Mouse (Mus musculus) limb, embryonic 14.5 days (tissue): ENCODE data around the gene Dhrs1. TPM values are rescaled to one million over a fixed set of nuclear protein-coding genes. Genes with fewer than 3 reads are reported as not detected.

Source experiments
- ATAC-seq: fragments of 200-750 bp; cut with Nextera tagmentation; 2 replicates; pipeline ENCODE4 v1.8.0; 2017; ENCODE audit warnings: low read depth, moderate number of reproducible peaks, moderate TSS enrichment; ENCODE audit not compliant: low FRiP score
- DNase-seq: peaks from one replicate; pipeline ENCODE4 v3.0.0-alpha.2; 2015; ENCODE audit warnings: low spot score
- H3K27ac ChIP-seq: fragments of 300-500 bp; sonication (generic); replicated peaks from 2 replicates; pipeline ENCODE4 v1.5.1; 2014; ENCODE audit warnings: low read depth, mild to moderate bottlenecking, low read length, moderate library complexity, mixed read lengths
- H3K27me3 ChIP-seq: fragments of 300-500 bp; sonication (generic); 2 replicates; pipeline ENCODE4 v1.6.1; 2014; ENCODE audit warnings: low read length, mixed read lengths; ENCODE audit not compliant: control insufficient read depth, insufficient read depth
- H3K36me3 ChIP-seq: fragments of 300-500 bp; sonication (generic); 2 replicates; pipeline ENCODE4 v1.6.1; 2014; ENCODE audit warnings: mild to moderate bottlenecking, low read length, moderate library complexity, mixed read lengths; ENCODE audit not compliant: control insufficient read depth, insufficient read depth
- H3K4me1 ChIP-seq: fragments of 300-500 bp; sonication (generic); 2 replicates; pipeline ENCODE4 v1.6.1; 2014; ENCODE audit warnings: antibody characterized with exemption, low read length, mixed read lengths; ENCODE audit not compliant: control insufficient read depth, insufficient read depth
- H3K4me2 ChIP-seq: fragments of 300-500 bp; sonication (generic); replicated peaks from 2 replicates; pipeline ENCODE4 v1.6.1; 2014; ENCODE audit warnings: low read depth, mild to moderate bottlenecking, low read length, moderate library complexity; ENCODE audit not compliant: severe bottlenecking
- H3K4me3 ChIP-seq: fragments of 300-500 bp; sonication (generic); replicated peaks from 2 replicates; pipeline ENCODE4 v1.5.1; 2014; ENCODE audit warnings: low read length
- H3K9ac ChIP-seq: fragments of 300-500 bp; sonication (generic); 2 replicates; pipeline ENCODE4 v1.6.1; 2014; ENCODE audit warnings: mild to moderate bottlenecking, low read depth, low read length, moderate library complexity; ENCODE audit not compliant: severe bottlenecking
- H3K9me3 ChIP-seq: fragments of 300-500 bp; sonication (generic); 2 replicates; pipeline ENCODE4 v1.6.1; 2016; ENCODE audit warnings: low read length; ENCODE audit not compliant: control insufficient read depth
- POLR2A ChIP-seq: fragments of 200-500 bp; IDR thresholded peaks from 2 replicates; pipeline ENCODE4 v1.8.0; 2012; ENCODE audit warnings: inconsistent platforms, mild to moderate bottlenecking, moderate library complexity, borderline replicate concordance; ENCODE audit not compliant: insufficient read depth, insufficient read length; ENCODE audit errors: extremely low read depth
- WGBS: fragments of 180-500 bp; shearing (Covaris S2); extraction: QIAGEN DNeasy Blood & Tissue Kit; methylation state at CpG from one replicate; pipeline ENCODE4 v1.1.7; 2014; 5-methylcytosine and 5-hydroxymethylcytosine counted together
- polyA plus RNA-seq, 2 experiments: library from polyadenylated mRNA; depleted of rRNA in 1 of 2; stranded (reverse) in 1 of 2; unstranded in 1 of 2; fragments of >200 nt; fragmentation: Nextera tagmentation in 1 of 2; extraction: Ambion mirVana in 1 of 2; gene quantifications; 2 replicates each; pipeline versions ENCODE4 v1.2.1 to v1.2.3; 2012 to 2014

Dhrs1 gene
- polyA plus RNA-seq, 2 experiments = 82.0 to 88.3 TPM

DNA sequence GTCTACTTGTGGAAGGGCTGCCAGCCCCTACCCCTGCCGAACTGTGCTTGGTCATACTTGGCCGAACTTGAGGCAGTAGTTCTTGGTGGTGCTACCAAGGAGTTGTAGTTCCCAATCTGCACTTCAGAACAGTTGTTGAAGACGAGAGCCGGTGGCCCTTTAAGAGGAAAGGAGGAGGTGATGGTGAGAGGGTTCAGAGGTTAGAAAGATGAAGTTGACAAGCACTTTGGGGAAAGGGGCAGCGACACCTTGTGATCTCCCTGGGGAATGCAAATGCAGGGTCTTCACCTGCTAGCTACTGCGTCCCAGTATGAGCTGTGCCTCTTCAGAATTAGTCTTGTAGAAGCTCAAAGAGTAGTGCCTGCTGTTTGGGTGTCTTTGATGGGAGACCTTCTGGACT, 39.7 kb upstream of the Dhrs1 start:
- Histone ChIP-seq H3K4me2 (no peak overlapping the region), H3K4me3 (no peak overlapping the region)
- WGBS = 32% methylated on average over 6 of the region's 6 CpGs

DNA sequence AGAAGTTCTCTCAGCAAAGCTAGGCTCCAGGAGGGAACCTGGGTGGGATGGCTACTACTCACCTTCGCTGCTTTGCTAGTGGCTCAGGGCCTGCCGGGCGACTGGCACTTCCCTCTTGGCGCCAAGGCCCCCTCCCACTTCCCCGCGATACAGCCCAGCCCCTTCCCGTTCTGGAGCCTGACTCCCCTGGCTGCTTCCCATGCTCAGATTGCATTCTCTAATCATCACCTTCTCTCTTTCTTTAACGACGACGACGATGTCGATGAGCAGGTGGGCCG, 38.4 kb upstream of the Dhrs1 start, which contains the start of gene Adcy4:
Adcy4 (minus strand) TSS at position 138 of the 278 bp plus-strand sequence.
- 2% methylated on average over 13 of the region's 13 CpGs for WGBS
- peak within 1 kb of the TSS; percentile 49 for H3K4me3 ChIP-seq
- no peaks in the 10 kb centered on the region for H3K9me3 ChIP-seq
- H3K9ac ChIP-seq = peak within 1 kb of the TSS; percentile 64
- peaks cover 15% of the 10 kb centered on the region; the same call in 1 of the 2 replicates for H3K27me3 ChIP-seq
- TF ChIP-seq POLR2A = 0 out of 2 replicates have a peak, but pooled peaks have one; percentile 21
- DNase-seq (no peak), ATAC-seq (0 out of 2 replicates have a peak, but pooled peaks have one; percentile 11)
- H3K36me3 ChIP-seq = peaks cover 8% of the 10 kb centered on the region; the same call in 1 of the 2 replicates
- H3K27ac ChIP-seq = peak within 1 kb of the TSS; percentile 65
- H3K4me1 ChIP-seq = peaks cover 19% of the 10 kb centered on the region
- peak within 1 kb of the TSS; percentile 81 for H3K4me2 ChIP-seq

More for the DNA sequence above, 39.7 kb upstream of the Dhrs1 start:
- Histone ChIP-seq H3K9ac (no peak overlapping the region), H3K27me3 (peaks cover 15% of the 10 kb centered on the region; the same call in 1 of the 2 replicates), H3K36me3 (0 out of 2 replicates have a peak, but pooled peaks cover 4% of the 10 kb centered on the region), H3K27ac (no peak overlapping the region), H3K4me1 (peaks cover 19% of the 10 kb centered on the region), H3K9me3 (no peaks in the 10 kb centered on the region)
- DNase-seq (no peak), ATAC-seq (no peak)
- TF ChIP-seq POLR2A = no peak

DNA sequence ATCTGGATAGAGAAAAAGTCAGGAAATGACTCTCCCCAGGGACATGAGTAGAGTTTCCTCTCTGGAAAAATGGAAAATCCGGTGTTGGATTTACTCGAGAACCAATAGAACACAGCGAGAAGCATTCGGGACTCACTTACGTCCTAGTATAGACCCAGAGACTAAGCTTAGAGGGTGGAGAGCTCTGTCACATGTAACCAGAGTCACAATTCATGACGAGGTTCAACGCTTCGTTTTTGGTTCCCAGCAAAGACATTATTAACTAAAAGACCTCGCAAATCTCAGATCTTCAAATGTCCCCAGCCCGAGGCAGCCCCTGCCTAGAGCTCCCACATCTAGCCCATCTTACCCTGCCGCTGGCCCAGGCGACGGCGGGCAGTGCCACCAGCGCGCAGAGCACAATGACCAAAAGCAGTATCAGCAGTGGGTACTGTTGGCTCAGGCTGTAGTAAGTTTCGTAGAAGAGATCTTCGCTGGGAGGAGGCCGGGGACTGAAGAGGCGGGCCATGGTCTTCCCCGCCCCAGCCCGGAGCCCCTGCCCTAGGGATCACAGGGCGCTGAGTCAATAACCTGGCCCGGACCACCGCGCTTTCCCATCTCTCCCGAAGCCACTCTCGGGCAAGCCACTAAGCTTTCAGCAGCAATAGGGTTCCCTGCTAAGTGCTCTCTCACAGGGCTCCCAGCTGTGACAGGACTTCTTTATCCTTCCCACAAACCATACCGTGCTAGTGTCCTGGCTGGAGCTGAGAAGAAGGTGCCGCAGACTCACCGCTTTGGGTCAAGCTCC, 37.9 kb upstream of the Dhrs1 start:
- H3K9me3 ChIP-seq = no peaks in the 10 kb centered on the region
- peaks cover 13% of the 10 kb centered on the region; the same call in 1 of the 2 replicates for H3K36me3 ChIP-seq
- peak overlapping the region; percentile 81 for H3K4me2 ChIP-seq
- ATAC-seq = peak; percentile 74
- H3K27me3 ChIP-seq = peaks cover 15% of the 10 kb centered on the region; the same call in 1 of the 2 replicates
- DNase-seq = peak; percentile 93
- peak overlapping the region; percentile 65 for H3K27ac ChIP-seq
- peak overlapping the region; percentile 49 for H3K4me3 ChIP-seq
- no peak for TF ChIP-seq POLR2A
- peak overlapping the region; percentile 64 for H3K9ac ChIP-seq
- 2% methylated on average over 31 of the region's 31 CpGs for WGBS
- H3K4me1 ChIP-seq = peaks cover 19% of the 10 kb centered on the region

DNA sequence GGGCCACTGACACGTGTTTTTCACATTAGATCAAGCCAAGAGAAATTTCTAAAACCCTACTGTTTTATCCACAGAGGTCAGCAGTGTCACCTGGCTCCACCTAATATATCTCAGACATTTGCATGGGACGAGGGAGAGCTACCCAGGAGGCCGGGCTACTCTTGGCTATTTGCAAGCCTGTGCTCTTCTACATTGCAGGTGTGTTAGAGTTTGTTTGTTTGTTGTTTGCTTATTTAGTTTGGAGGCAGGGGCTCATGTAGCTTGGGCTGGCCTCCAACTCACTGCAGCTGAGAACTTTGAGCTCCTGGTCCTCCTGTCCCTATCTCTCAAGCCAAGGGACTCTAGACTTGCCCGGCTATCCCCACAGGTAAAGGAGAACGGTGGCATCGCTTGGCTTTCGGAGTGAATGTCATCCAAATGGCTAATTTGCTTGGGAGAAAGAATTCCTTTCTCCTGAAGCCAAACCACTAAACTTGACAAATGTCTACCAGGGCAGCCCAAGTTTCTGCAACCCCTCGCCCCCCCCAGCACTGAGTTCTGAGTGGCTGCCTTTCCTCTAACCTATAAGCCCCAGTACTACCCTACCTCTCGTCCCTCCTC, 37.0 kb upstream of the Dhrs1 start:
- H3K27me3 ChIP-seq = peaks cover 12% of the 10 kb centered on the region; the same call in 1 of the 2 replicates
- peaks cover 14% of the 10 kb centered on the region; the same call in 1 of the 2 replicates for H3K36me3 ChIP-seq
- peak overlapping the region; percentile 65 for H3K27ac ChIP-seq
- peak overlapping the region; percentile 45 for H3K9ac ChIP-seq
- H3K4me3 ChIP-seq = peak overlapping the region; percentile 49
- ATAC-seq = no peak
- 37% methylated on average over 9 of the region's 9 CpGs for WGBS
- H3K4me2 ChIP-seq = peak overlapping the region; percentile 81
- no peaks in the 10 kb centered on the region for H3K9me3 ChIP-seq
- DNase-seq = no peak
- H3K4me1 ChIP-seq = peaks cover 19% of the 10 kb centered on the region
- TF ChIP-seq POLR2A = no peak

DNA sequence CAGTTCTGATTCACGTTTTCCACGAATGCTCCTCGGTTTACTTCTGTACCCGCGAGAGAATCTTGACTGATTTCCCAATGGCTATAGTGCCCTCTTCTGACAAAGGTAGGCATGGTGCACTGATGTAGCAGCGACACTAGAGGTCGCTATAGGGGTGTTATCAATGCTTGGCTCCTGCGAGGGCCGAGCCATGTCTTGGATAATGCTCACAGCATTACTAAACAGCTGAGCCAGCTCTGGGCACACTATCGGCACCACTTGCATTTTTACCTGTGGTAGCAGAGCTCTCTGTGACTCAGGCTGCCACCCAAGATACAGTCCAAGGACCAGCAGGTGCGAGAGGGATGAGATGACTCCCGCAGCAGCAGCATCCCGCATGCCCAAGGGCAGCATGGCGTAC, 35.8 kb upstream of the Dhrs1 start:
- H3K27ac ChIP-seq = no peak overlapping the region

More for the DNA sequence above, 35.8 kb upstream of the Dhrs1 start:
- TF ChIP-seq POLR2A = no peak
- peaks cover 17% of the 10 kb centered on the region; the same call in 1 of the 2 replicates for H3K36me3 ChIP-seq
- peak overlapping the region; percentile 15; the same call in 1 of the 2 replicates for H3K4me3 ChIP-seq
- 14% methylated on average over 14 of the region's 14 CpGs for WGBS
- H3K4me2 ChIP-seq = peak overlapping the region; percentile 44
- no peaks in the 10 kb centered on the region for H3K9me3 ChIP-seq
- peak; percentile 90 for DNase-seq
- ATAC-seq = peak; percentile 59; the same call in 1 of the 2 replicates
- H3K9ac ChIP-seq = no peak overlapping the region
- peaks cover 19% of the 10 kb centered on the region for H3K4me1 ChIP-seq
- H3K27me3 ChIP-seq = peaks cover 5% of the 10 kb centered on the region; the same call in 1 of the 2 replicates
